Mouse (Mus musculus) ES-E14 (cell line): ENCODE measurements around the gene Ascc1. TPM values are rescaled to one million over a fixed set of nuclear protein-coding genes. Genes with fewer than 3 reads are reported as not detected.

ENCODE experiments used
- DNase-seq: peaks from one replicate; pipeline ENCODE4 v3.0.0-alpha.2; 2013; ENCODE audit warnings: low read depth, low spot score
- H3K27ac ChIP-seq: 2 replicates; pipeline ENCODE4 v1.5.1; 2012; ENCODE audit warnings: low read depth, mild to moderate bottlenecking, low read length, moderate library complexity, mixed read lengths; ENCODE audit not compliant: poor library complexity, insufficient read depth, severe bottlenecking
- H3K36me3 ChIP-seq: 2 replicates; pipeline ENCODE4 v1.6.1; 2012; ENCODE audit warnings: mild to moderate bottlenecking, low read length, moderate library complexity, mixed read lengths; ENCODE audit not compliant: control insufficient read depth, poor library complexity, insufficient read depth, severe bottlenecking
- H3K4me1 ChIP-seq, 2 experiments: fragments of 150-350 bp in 1 of 2; sonication (generic) in 1 of 2; 2 replicates each; pipeline ENCODE4 v1.6.1; 2012; ENCODE audit warnings: low read length in 2 of 2, mild to moderate bottlenecking in 1 of 2, mixed read lengths in 1 of 2; ENCODE audit not compliant: control insufficient read depth in 2 of 2, insufficient read depth in 2 of 2, poor library complexity in 1 of 2
- H3K4me3 ChIP-seq, 2 experiments: fragments of 150-350 bp in 1 of 2; sonication (generic) in 1 of 2; 2 replicates each; pipeline ENCODE4 v1.5.1; 2012; ENCODE audit warnings: low read length in 2 of 2, low read depth in 1 of 2, mild to moderate bottlenecking in 1 of 2, mixed read lengths in 1 of 2; ENCODE audit not compliant: insufficient read depth in 1 of 2, poor library complexity in 1 of 2, severe bottlenecking in 1 of 2
- H3K9ac ChIP-seq: 2 replicates; pipeline ENCODE4 v1.6.1; 2012; ENCODE audit warnings: low read depth, mild to moderate bottlenecking, low read length, mixed read lengths; ENCODE audit not compliant: poor library complexity, insufficient read depth, severe bottlenecking
- H3K9me3 ChIP-seq: fragments of 150-350 bp; sonication (generic); 2 replicates; pipeline ENCODE4 v1.6.1; 2012; ENCODE audit warnings: low read depth, mild to moderate bottlenecking, low read length; ENCODE audit not compliant: control insufficient read depth, insufficient read depth
- CHD2 ChIP-seq: IDR thresholded peaks from 2 replicates; pipeline ENCODE4 v1.6.1; 2014; ENCODE audit warnings: mild to moderate bottlenecking, low read depth, low read length, inconsistent platforms
- HCFC1 ChIP-seq: IDR thresholded peaks from 2 replicates; pipeline ENCODE4 v1.6.1; 2012; ENCODE audit warnings: low read length, inconsistent platforms, borderline replicate concordance; ENCODE audit not compliant: insufficient read depth
- MAFK ChIP-seq: IDR thresholded peaks from 2 replicates; pipeline ENCODE4 v1.6.1; 2014; ENCODE audit warnings: mild to moderate bottlenecking, low read depth, low read length, inconsistent platforms; ENCODE audit not compliant: insufficient read depth
- ZC3H11A ChIP-seq: IDR thresholded peaks from 2 replicates; pipeline ENCODE4 v1.6.1; 2012; ENCODE audit warnings: low read depth, mild to moderate bottlenecking, inconsistent platforms, low read length, borderline replicate concordance
- ZNF384 ChIP-seq: IDR thresholded peaks from 2 replicates; pipeline ENCODE4 v1.6.1; 2012; ENCODE audit warnings: low read depth, low read length, inconsistent platforms
- in situ Hi-C, 2 experiments: fragments of 600-800 bp; cut with MboI; formaldehyde crosslinking; loops; one replicate each; pipeline ENCODE4 v1.15.1; 2025; ENCODE audit warnings: low sequenced_read_pairs in 2 of 2, inconsistent platforms in 1 of 2; ENCODE audit not compliant: unreplicated experiment in 2 of 2
- total RNA-seq: library from RNA; depleted of rRNA; stranded (reverse); fragments of 300-350 nt; gene quantifications from 2 replicates; pipeline ENCODE4 v1.2.3, GENCODE M21; 2012

Ascc1 gene
- total RNA-seq, 1 experiment: 18.8 TPM

- Histone ChIP-seq H3K9ac (peak overlapping the region; percentile 72), H3K4me3 (peak overlapping the region; percentile 65 to 69), H3K9me3 (no peaks in the 10 kb centered on the region), H3K36me3 (no peaks in the 10 kb centered on the region), H3K4me1 (peaks cover 10 to 34% of the 10 kb centered on the region in 2 experiments), H3K27ac (no peak overlapping the region)
- DNase-seq: no peak
- in situ Hi-C loops: no loop called here
- TF ChIP-seq HCFC1 (no peak), CHD2 (no peak), ZC3H11A (no peak), ZNF384 (no peak), MAFK (no peak)
Measured at GRCm38 (mm10) chr10:59969821-59970449, 32.7 kb upstream of the Ascc1 start.

- Histone ChIP-seq H3K4me3 (peak overlapping the region in 1 of 2 experiments; percentile 69; a peak in 2 of 4 replicates), H3K27ac (no peak overlapping the region), H3K9ac (peak overlapping the region; percentile 72; the same call in 1 of the 2 replicates), H3K4me1 (peaks cover 9 to 32% of the 10 kb centered on the region in 2 experiments), H3K9me3 (no peaks in the 10 kb centered on the region), H3K36me3 (no peaks in the 10 kb centered on the region)
- DNase-seq: no peak
- no peak for TF ChIP-seq MAFK
- no peak for TF ChIP-seq CHD2
- TF ChIP-seq ZC3H11A: no peak
- TF ChIP-seq HCFC1: no peak
- TF ChIP-seq ZNF384: 0 out of 2 replicates have a peak, but pooled peaks have one; percentile 37
- in situ Hi-C loops: no loop called here
Measured at GRCm38 (mm10) chr10:59970450-59971062, 32.0 kb upstream of the Ascc1 start.

- H3K9me3 ChIP-seq: no peaks in the 10 kb centered on the region
- no peak overlapping the region for H3K27ac ChIP-seq
- no peak overlapping the region for H3K9ac ChIP-seq
- no peak for TF ChIP-seq ZC3H11A
- no peak for TF ChIP-seq ZNF384
- no peak for TF ChIP-seq HCFC1
- no peak for TF ChIP-seq MAFK
- TF ChIP-seq CHD2: no peak
- no peak overlapping the region for H3K4me3 ChIP-seq
- no peak for DNase-seq
- H3K4me1 ChIP-seq: peaks cover 7 to 32% of the 10 kb centered on the region in 2 experiments; a peak in 3 of 4 replicates
- no peaks in the 10 kb centered on the region for H3K36me3 ChIP-seq
- in situ Hi-C loops: no loop called here
Measured at GRCm38 (mm10) chr10:59971813-59972212, 30.8 kb upstream of the Ascc1 start.

GRCm38 (mm10) chr10:59972534-59972933 lies 30.1 kb upstream of the Ascc1 start:
- DNase-seq: no peak
- peaks cover 8 to 37% of the 10 kb centered on the region in 2 experiments; a peak in 3 of 4 replicates for H3K4me1 ChIP-seq

More at GRCm38 (mm10) chr10:59972534-59972933, 30.1 kb upstream of the Ascc1 start:
- no peaks in the 10 kb centered on the region for H3K9me3 ChIP-seq
- no peak overlapping the region for H3K27ac ChIP-seq
- 0 out of 2 replicates have a peak, but pooled peaks have one; percentile 11 for TF ChIP-seq ZNF384
- no peak for TF ChIP-seq HCFC1
- TF ChIP-seq CHD2: no peak
- H3K4me3 ChIP-seq: no peak overlapping the region
- H3K9ac ChIP-seq: no peak overlapping the region
- in situ Hi-C loops: no loop called here
- H3K36me3 ChIP-seq: no peaks in the 10 kb centered on the region
